Mouse (Mus musculus) testis, adult 2 months (tissue): ENCODE data around the gene Tsga10.
A peak's percentile ranks its signal among the peaks of the same experiment; 100 is the strongest.

Experiments used
- CTCF ChIP-seq: fragments of 200-500 bp; IDR thresholded peaks from 2 replicates; pipeline ENCODE4 v1.5.1; 2012; ENCODE audit warnings: low read depth, mild to moderate bottlenecking, inconsistent platforms, low read length, moderate library complexity; ENCODE audit not compliant: control insufficient read depth, insufficient read depth, insufficient replicate concordance
- POLR2A ChIP-seq: fragments of 200-500 bp; IDR thresholded peaks from 2 replicates; pipeline ENCODE4 v1.6.1; 2012; ENCODE audit warnings: low read depth, mild to moderate bottlenecking, inconsistent platforms, low read length, moderate library complexity; ENCODE audit not compliant: control insufficient read depth

DNA sequence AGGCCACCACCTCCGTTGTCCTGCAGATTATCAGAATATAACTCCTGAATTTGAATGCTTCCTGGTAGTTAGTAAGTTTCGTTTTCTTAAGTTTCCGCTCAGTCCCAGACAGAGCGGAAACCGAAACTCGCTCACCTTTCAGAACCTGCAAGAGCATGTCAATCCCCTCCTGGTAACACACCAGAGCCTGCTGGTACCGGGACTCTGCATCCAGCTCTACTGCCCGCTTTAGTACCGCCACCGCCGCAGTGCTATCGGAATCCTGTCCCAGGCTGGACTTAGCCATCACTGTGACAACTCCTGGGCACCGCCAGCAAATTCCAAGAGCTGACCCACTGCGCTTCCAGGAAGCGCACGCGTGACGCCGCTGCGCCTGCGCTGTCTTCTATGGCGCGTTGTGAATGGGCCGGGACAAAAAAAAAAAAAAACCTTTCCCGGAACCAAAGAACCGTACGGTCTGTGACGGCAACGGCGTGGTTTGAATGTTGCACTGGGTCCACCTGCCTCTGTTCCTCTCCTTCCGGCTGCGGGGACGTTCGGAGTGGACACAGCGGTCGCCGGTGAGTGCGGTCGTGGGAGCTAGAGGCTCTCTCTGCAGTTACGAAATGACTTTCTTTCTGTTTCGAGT, 23.9 kb upstream of the Tsga10 start, which contains the start of the genes Mitd1 and Mrpl30:
- TF ChIP-seq CTCF (no peak), POLR2A (peak; percentile 87)
